Mouse (Mus musculus) limb, embryonic 13.5 days (tissue): ENCODE measurements around the gene Upf2. TPM values are rescaled to one million over a fixed set of nuclear protein-coding genes. Genes with fewer than 3 reads are reported as not detected.
A peak's percentile ranks its signal among the peaks of the same experiment; 100 is the strongest.
"Not testable (repeated sequence)": the region's sequence is repeated elsewhere in the genome, so short reads cannot be mapped to it uniquely, and the experiment has no call there.

Experiments
- ATAC-seq: fragments of 200-750 bp; cut with Nextera tagmentation; 2 replicates; pipeline ENCODE4 v1.8.0; 2017; ENCODE audit warnings: low read depth, moderate number of reproducible peaks, moderate TSS enrichment; ENCODE audit not compliant: low FRiP score
- H3K27ac ChIP-seq: fragments of 300-500 bp; sonication (generic); 2 replicates; pipeline ENCODE4 v1.5.1; 2015; ENCODE audit warnings: inconsistent platforms, mild to moderate bottlenecking, moderate library complexity
- H3K27me3 ChIP-seq: fragments of 300-500 bp; sonication (generic); 2 replicates; pipeline ENCODE4 v1.6.1; 2015; ENCODE audit warnings: mild to moderate bottlenecking, inconsistent platforms
- H3K36me3 ChIP-seq: fragments of 300-500 bp; sonication (generic); 2 replicates; pipeline ENCODE4 v1.6.1; 2015; ENCODE audit warnings: inconsistent platforms, mild to moderate bottlenecking, moderate library complexity
- H3K4me1 ChIP-seq: fragments of 300-500 bp; sonication (generic); 2 replicates; pipeline ENCODE4 v1.6.1; 2015; ENCODE audit warnings: inconsistent platforms
- H3K4me2 ChIP-seq: fragments of 300-500 bp; sonication (generic); replicated peaks from 2 replicates; pipeline ENCODE4 v1.6.1; 2015; ENCODE audit warnings: inconsistent platforms, mild to moderate bottlenecking, moderate library complexity
- H3K4me3 ChIP-seq: fragments of 300-500 bp; sonication (generic); 2 replicates; pipeline ENCODE4 v1.5.1; 2015; ENCODE audit warnings: moderate library complexity, mild to moderate bottlenecking, inconsistent platforms
- H3K9ac ChIP-seq: fragments of 300-500 bp; sonication (generic); 2 replicates; pipeline ENCODE4 v1.6.1; 2015; ENCODE audit warnings: mild to moderate bottlenecking, inconsistent platforms
- H3K9me3 ChIP-seq: fragments of 300-500 bp; sonication (generic); 2 replicates; pipeline ENCODE4 v1.6.1; 2016; ENCODE audit warnings: inconsistent platforms
- WGBS: fragments of 180-500 bp; shearing (Covaris S2); methylation state at CpG from one replicate; pipeline ENCODE4 v1.1.7; 2015; 5-methylcytosine and 5-hydroxymethylcytosine counted together
- polyA plus RNA-seq: library from polyadenylated mRNA; unstranded; fragments of >200 nt; fragmentation: Nextera tagmentation; extraction: Ambion mirVana; gene quantifications from 2 replicates; pipeline ENCODE4 v1.2.1, GENCODE M21; 2015

Upf2 gene
- polyA plus RNA-seq, 1 experiment from 2014 or later: 12.1 TPM

DNA sequence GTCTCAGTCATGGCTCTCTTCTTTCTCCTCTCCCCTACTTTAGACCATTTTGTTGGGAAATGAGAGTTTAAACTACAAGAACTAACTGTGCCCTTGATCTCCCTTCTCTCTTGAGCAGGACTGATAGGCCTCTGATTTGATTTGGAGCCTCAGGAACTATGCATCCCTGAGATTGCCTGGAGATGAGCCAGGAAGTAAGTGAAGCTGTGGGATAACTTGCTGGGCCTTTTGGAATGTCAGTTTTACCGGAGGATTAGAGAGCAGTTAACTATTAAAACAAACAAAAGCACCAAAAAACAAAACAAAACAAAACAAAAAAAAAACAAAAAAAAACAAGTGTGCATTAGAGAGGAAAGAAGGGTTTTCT lies 124.2 kb downstream of the Upf2 start:
- no peak for ATAC-seq
- H3K4me2 ChIP-seq: no peak overlapping the region
- peaks cover 14% of the 10 kb centered on the region for H3K4me1 ChIP-seq
- no peaks in the 10 kb centered on the region for H3K36me3 ChIP-seq
- WGBS: 24% methylated on average over 1 of the region's 1 CpGs
- peak overlapping the region; percentile 33; the same call in 1 of the 2 replicates for H3K27ac ChIP-seq
- no peaks in the 10 kb centered on the region for H3K9me3 ChIP-seq
- no peaks in the 10 kb centered on the region for H3K27me3 ChIP-seq
- H3K4me3 ChIP-seq: no peak overlapping the region
- no peak overlapping the region for H3K9ac ChIP-seq

DNA sequence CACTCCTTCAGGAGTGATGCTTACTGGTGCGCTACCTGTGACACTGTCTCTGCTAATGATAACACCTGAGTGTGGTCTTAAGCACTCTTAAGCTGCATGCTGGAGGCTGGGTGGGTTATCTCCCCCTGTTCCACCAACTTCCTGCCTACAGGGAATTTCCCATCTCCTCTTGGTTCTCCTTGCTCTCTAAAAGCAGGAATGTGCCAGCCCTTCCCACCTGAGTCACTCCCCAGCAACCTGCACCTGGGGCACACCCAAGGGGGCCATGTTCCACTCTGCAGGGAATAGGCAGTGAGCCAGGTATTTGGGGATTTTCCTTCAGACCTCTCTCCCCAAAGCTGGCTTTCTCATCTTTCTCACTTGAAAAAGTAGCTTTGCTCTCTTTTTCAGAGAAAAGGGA lies 128.8 kb downstream of the Upf2 start:
- no peak for ATAC-seq
- WGBS: 77% methylated on average over 1 of the region's 1 CpGs

DNA sequence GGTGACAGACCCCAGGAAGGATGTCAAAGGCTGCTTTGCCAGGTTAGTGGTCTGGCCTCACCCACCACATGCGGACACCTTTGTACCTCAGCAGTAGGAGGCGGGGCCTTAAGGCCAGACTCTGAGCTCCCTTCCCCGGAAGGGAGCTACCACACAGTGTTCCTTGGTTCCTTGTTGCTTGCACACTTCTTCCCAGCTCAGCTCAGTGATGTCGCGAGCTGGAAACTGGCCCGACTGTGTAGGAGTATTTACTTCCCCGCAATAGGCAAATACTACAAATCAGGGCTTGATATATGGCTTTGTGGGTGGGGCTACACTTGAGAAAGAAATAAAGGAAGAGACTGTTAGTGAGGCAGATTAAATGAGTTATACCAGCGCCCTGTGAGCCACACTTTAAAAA lies 129.8 kb downstream of the Upf2 start:
- 56% methylated on average over 8 of the region's 8 CpGs for WGBS
- no peak overlapping the region for H3K4me3 ChIP-seq
- no peak overlapping the region for H3K9ac ChIP-seq
- H3K27ac ChIP-seq: no peak overlapping the region
- no peaks in the 10 kb centered on the region for H3K9me3 ChIP-seq
- H3K4me2 ChIP-seq: no peak overlapping the region
- no peak for ATAC-seq
- H3K36me3 ChIP-seq: no peaks in the 10 kb centered on the region
- no peaks in the 10 kb centered on the region for H3K27me3 ChIP-seq
- peaks cover 17% of the 10 kb centered on the region for H3K4me1 ChIP-seq

More for the DNA sequence above, 128.8 kb downstream of the Upf2 start:
- H3K9me3 ChIP-seq: no peaks in the 10 kb centered on the region
- H3K4me2 ChIP-seq: no peak overlapping the region
- H3K4me1 ChIP-seq: peaks cover 15% of the 10 kb centered on the region
- no peak overlapping the region for H3K9ac ChIP-seq
- H3K27me3 ChIP-seq: no peaks in the 10 kb centered on the region
- H3K4me3 ChIP-seq: no peak overlapping the region
- H3K27ac ChIP-seq: no peak overlapping the region
- no peaks in the 10 kb centered on the region for H3K36me3 ChIP-seq

DNA sequence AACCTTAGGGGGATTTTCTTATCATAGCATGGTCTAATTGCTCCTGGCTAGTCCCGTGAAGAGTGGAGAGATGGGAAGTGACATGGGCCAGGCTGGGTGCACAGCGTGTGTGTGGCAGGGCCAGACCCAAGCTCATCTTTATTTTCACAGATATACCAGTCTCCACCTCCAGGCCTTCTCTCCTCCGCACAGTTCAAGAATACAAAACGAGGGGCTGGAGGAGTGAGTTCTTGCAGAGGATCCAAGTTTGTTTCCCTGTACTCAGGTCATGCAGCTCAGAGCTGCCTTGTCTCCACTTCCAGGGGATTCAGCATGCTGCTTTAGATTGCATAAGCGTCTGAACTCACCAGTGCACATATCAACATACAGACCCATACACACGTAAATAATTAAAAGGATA lies 131.3 kb downstream of the Upf2 start:
- peaks cover 26% of the 10 kb centered on the region for H3K4me1 ChIP-seq
- H3K36me3 ChIP-seq: no peaks in the 10 kb centered on the region
- no peak overlapping the region for H3K4me2 ChIP-seq
- H3K4me3 ChIP-seq: no peak overlapping the region
- no peaks in the 10 kb centered on the region for H3K9me3 ChIP-seq
- H3K27me3 ChIP-seq: no peaks in the 10 kb centered on the region
- no peak overlapping the region for H3K27ac ChIP-seq
- H3K9ac ChIP-seq: no peak overlapping the region
- WGBS: 82% methylated on average over 6 of the region's 6 CpGs
- no peak for ATAC-seq

DNA sequence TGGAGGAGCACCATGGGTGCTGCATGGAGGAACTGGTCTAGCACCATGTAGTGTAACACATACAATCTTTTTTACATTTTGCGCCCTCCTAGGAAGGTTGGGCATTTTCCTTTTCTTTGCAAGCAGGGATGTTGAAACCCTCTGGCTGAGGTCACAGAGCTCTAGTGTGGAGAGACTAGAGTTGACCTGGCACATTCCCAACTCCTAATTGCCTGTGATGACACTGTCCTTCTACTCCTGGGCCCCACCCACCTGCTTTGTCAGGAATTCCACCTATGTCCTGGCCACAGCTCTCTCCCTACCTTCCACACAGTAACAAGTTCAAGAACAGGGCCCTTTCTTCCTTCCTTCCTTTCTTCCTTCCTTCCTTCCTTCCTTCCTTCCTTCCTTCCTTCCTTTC lies 132.4 kb downstream of the Upf2 start:
- no peak for ATAC-seq
- 89% methylated on average over 1 of the region's 1 CpGs for WGBS
- Histone ChIP-seq H3K4me3 (no peak overlapping the region), H3K4me1 (peaks cover 24% of the 10 kb centered on the region), H3K9me3 (no peaks in the 10 kb centered on the region), H3K4me2 (no peak overlapping the region), H3K36me3 (no peaks in the 10 kb centered on the region), H3K27ac (no peak overlapping the region), H3K9ac (no peak overlapping the region), H3K27me3 (no peaks in the 10 kb centered on the region)

DNA sequence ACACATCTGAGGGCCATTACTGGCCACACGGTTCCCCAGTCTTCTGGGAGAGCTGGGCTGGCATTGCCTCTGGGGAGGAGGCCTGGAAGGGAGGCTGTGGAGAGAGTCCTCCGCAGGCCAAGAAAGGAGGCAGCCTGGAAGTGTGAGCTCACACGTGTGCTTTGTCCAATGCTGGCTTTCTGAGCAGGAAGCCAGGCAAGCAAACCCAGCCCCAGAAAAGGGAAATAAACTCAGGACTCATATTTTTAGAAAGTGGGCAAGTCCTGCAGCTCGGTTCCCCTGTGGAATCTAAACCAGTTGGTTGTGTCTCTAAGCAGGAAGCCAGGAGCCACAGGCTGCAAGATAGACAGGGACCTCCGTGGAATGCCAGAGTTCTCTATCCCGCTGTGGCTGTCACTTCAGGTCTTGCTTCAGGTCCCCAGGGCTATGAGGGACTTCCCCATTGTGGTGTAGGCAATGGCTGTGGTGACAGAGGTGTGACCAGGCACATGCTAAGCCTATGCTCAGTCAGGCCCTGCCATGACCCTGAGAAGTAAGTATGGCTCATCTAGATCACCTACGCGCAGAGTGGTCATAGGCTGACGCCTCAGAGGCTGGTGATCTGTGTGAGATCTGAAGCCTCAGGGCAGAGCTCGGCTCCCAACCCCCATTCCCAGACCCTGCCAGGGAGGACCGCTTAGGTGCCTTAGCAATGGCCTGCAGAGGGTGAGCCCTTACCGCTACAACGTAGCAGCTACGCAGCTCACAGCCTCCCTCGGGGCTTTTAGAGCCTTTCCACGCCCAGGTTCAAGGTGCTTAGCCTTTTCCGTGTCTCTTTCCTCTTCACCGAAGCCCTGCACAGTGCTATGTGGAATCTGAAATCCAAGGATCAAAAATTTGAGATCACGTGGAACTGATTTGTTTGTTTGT lies 134.6 kb downstream of the Upf2 start:
- H3K4me2 ChIP-seq: no peak overlapping the region
- 66% methylated on average over 19 of the region's 19 CpGs for WGBS
- peak; percentile 16; the same call in 1 of the 2 replicates for ATAC-seq
- no peak overlapping the region for H3K27ac ChIP-seq
- H3K4me1 ChIP-seq: peaks cover 23% of the 10 kb centered on the region
- H3K27me3 ChIP-seq: no peaks in the 10 kb centered on the region
- no peak overlapping the region for H3K4me3 ChIP-seq
- H3K9ac ChIP-seq: no peak overlapping the region
- H3K36me3 ChIP-seq: no peaks in the 10 kb centered on the region
- no peaks in the 10 kb centered on the region for H3K9me3 ChIP-seq

DNA sequence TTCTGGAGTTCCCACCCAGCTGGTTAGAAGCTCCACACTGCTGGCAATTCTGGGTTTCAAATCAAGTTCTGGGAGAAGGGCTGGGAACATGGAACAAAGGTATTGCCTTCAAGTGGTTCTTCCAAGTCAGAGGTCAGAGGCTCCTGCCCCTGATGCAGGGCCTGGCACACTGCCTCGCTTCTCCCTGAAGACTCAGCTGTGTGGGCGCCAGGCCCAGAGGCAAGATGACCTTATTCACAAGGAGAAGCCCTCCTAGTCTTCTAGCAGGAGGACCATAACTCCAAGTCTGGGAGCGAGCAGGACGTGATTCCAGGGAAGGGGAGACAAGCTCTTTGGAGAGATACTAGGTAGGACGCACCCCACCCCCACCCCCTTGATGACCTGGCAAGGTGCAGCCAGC lies 135.9 kb downstream of the Upf2 start:
- 92% methylated on average over 5 of the region's 5 CpGs for WGBS
- Histone ChIP-seq H3K27me3 (no peaks in the 10 kb centered on the region), H3K4me1 (peaks cover 20% of the 10 kb centered on the region), H3K9ac (no peak overlapping the region), H3K4me2 (no peak overlapping the region), H3K9me3 (no peaks in the 10 kb centered on the region), H3K36me3 (no peaks in the 10 kb centered on the region), H3K27ac (no peak overlapping the region), H3K4me3 (no peak overlapping the region)
- no peak for ATAC-seq

DNA sequence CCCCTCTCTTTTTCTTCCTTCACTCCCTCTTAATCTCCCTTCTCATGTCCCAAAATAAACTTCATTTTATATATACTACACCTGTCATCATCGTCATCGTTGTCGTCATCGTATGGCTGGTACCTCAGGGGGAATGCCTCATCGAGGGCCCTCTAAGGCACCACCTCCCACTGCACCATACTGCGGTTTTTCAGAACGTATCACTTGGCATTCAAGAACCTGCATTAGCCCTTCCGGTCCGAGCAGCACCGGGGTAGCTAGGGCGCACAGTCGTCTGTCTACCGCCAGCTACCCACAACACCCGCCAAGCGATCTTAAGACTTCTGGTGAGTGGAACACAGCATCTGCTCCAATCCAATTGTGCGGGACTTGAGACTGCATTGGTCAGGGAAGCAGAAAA lies 138.7 kb downstream of the Upf2 start:
- not testable (repeated sequence) for H3K4me2 ChIP-seq, H3K27ac ChIP-seq, H3K27me3 ChIP-seq, H3K36me3 ChIP-seq, H3K9me3 ChIP-seq, H3K9ac ChIP-seq, ATAC-seq, H3K4me3 ChIP-seq
- H3K4me1 ChIP-seq: peaks cover 20% of the 10 kb centered on the region
- 86% methylated on average over 16 of the region's 16 CpGs for WGBS

DNA sequence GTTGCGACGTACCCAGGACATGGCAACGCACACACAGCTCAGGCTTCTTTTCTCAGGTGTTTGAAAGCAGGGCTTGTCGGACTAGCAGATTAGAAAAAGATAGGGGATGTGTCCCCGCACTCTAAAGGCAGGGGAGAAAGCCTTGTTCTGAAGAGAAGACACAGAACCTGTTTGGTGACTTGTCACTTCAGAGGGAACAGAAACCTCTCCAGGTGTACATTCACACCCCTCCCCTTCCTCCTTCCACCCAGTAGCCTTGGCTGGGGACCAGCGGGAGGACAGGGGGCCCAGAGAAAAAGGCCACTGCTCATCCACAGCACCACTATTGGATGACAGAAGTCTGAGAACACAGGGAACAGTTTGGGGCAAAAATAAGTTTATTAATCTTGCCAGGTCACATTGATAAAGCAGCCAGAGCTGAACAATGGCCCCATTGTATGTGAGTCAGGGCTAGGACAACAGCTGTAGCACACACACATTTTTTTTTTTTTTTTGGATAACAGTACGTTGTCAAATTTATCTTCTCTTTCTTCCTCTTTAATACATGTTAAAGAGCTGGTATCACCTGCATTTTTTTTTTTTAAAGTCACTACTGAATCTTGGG lies 145.9 kb downstream of the Upf2 start:
- no peaks in the 10 kb centered on the region for H3K36me3 ChIP-seq
- no peak overlapping the region for H3K27ac ChIP-seq
- no peak overlapping the region for H3K4me2 ChIP-seq
- peaks cover 29% of the 10 kb centered on the region for H3K4me1 ChIP-seq
- H3K27me3 ChIP-seq: peaks cover 35% of the 10 kb centered on the region
- WGBS: 71% methylated on average over 7 of the region's 7 CpGs
- H3K4me3 ChIP-seq: no peak overlapping the region
- ATAC-seq: no peak
- no peaks in the 10 kb centered on the region for H3K9me3 ChIP-seq
- no peak overlapping the region for H3K9ac ChIP-seq

DNA sequence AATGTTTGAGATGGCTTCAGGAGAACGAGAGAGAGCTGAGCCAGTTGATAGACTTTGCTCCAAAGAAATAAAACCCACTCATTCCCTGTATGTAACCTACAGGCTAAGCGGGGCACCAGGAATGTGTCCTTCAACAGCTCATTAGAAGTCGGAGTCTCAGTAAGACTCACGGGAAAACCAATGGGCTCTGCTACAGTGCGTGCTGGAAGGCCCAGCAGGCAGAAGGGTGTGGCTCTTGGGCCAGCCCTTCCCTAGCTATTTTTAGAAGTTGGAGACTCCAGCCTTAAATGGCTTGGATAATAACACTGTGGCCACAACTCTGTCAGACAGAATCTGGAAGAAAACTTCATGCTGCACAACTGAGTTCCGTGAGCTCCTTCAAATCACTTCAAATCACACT lies 147.7 kb downstream of the Upf2 start:
- H3K36me3 ChIP-seq: no peaks in the 10 kb centered on the region
- H3K9me3 ChIP-seq: no peaks in the 10 kb centered on the region
- WGBS: 12% methylated on average over 6 of the region's 6 CpGs
- H3K4me2 ChIP-seq: peak overlapping the region; percentile 21
- peaks cover 41% of the 10 kb centered on the region for H3K27me3 ChIP-seq
- H3K27ac ChIP-seq: peak overlapping the region; percentile 6; the same call in 1 of the 2 replicates
- no peak overlapping the region for H3K9ac ChIP-seq
- no peak overlapping the region for H3K4me3 ChIP-seq
- ATAC-seq: peak; percentile 78
- H3K4me1 ChIP-seq: peaks cover 29% of the 10 kb centered on the region

DNA sequence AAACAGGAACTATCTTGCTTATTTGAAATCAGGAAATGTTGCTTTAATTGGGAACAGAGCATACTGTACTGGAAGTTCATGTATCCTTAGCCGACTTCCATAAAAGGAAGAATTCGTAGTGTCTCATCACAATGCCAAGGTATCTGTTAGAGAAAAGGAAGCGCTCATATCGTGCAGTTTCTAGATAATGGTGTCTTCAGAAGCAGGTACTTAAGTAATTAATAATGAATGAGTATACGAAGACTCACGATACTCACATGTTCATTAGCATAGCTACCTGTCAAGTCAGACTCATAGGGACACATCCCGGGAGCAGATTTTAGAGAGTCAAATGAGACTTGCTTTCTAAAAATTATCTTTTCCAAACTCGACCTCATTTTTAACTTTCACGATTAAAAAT lies 148.2 kb downstream of the Upf2 start:
- 66% methylated on average over 9 of the region's 9 CpGs for WGBS
- 0 out of 2 replicates have a peak overlapping the region, but pooled peaks have one; percentile 21 for H3K4me2 ChIP-seq
- peaks cover 41% of the 10 kb centered on the region for H3K27me3 ChIP-seq
- H3K4me1 ChIP-seq: peaks cover 29% of the 10 kb centered on the region
- ATAC-seq: no peak
- no peaks in the 10 kb centered on the region for H3K9me3 ChIP-seq
- H3K9ac ChIP-seq: no peak overlapping the region
- H3K36me3 ChIP-seq: no peaks in the 10 kb centered on the region
- H3K27ac ChIP-seq: no peak overlapping the region
- no peak overlapping the region for H3K4me3 ChIP-seq

DNA sequence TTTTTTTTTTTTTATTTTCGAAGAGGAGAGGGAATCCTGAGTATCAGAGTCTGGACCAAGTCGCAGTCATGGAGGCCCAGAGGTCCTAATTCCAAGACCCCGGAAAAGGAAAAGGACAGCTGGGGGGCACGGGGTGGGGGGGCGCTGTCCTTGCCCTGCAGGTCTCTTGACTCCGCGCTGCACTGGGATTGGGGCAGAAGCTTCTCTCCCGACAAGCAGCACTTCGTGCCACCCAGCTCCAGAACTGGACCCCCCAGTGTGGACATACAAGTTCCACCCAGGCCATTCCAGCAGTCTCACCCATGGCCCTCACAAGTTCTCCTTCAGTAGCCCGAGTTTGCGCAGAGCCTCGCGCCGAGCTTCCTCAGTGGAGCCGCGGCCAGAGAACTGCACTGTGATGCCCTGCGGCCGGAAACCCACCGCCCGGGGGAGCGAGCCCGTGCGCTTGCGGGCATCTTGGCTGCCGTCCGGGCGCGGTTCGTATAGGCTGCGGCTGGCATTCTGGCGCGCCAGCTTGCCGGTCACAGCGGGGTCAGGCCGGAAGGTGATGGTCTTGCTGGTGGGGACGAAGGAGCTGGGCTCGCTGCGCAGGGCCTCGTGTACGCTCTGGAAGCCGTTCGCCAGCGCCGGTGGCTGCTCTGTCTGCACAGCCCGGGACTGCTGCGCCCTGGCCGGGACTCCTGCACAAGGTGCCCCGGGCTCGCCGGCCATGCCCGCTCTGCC lies 148.9 kb downstream of the Upf2 start:
- no peak overlapping the region for H3K27ac ChIP-seq

More for the DNA sequence above, 148.9 kb downstream of the Upf2 start:
- H3K9ac ChIP-seq: peak overlapping the region; percentile 68
- H3K36me3 ChIP-seq: no peaks in the 10 kb centered on the region
- H3K4me1 ChIP-seq: peaks cover 29% of the 10 kb centered on the region
- 4% methylated on average over 51 of the region's 51 CpGs for WGBS
- ATAC-seq: peak; percentile 73
- H3K9me3 ChIP-seq: no peaks in the 10 kb centered on the region
- H3K4me2 ChIP-seq: peak overlapping the region; percentile 93
- H3K27me3 ChIP-seq: peaks cover 41% of the 10 kb centered on the region
- H3K4me3 ChIP-seq: peak overlapping the region; percentile 54
